Mouse (Mus musculus) liver, embryonic 14.5 days (tissue): Measurements from ENCODE around the gene Gse1. TPM values are rescaled to one million over a fixed set of nuclear protein-coding genes. Genes with fewer than 3 reads are reported as not detected.
A peak's percentile ranks its signal among the peaks of the same experiment; 100 is the strongest.

Experiments used
- ATAC-seq: fragments of 200-750 bp; cut with Nextera tagmentation; 2 replicates; pipeline ENCODE4 v1.8.0; 2017; ENCODE audit warnings: moderate number of reproducible peaks, mild to moderate bottlenecking, moderate library complexity; ENCODE audit not compliant: insufficient read depth
- DNase-seq, 3 experiments: peaks; one replicate each; pipeline ENCODE4 v3.0.0-alpha.2; 2012 to 2013; ENCODE audit warnings: low read depth in 3 of 3, low spot score in 3 of 3
- H3K27ac ChIP-seq: fragments of 300-500 bp; sonication (generic); 2 replicates; pipeline ENCODE4 v1.5.1; 2014; ENCODE audit warnings: moderate library complexity, mild to moderate bottlenecking, control low read depth, inconsistent platforms
- H3K27me3 ChIP-seq: fragments of 300-500 bp; sonication (generic); 2 replicates; pipeline ENCODE4 v1.6.1; 2014; ENCODE audit warnings: mild to moderate bottlenecking, low read length, moderate library complexity; ENCODE audit not compliant: control insufficient read depth, insufficient read depth
- H3K36me3 ChIP-seq: fragments of 300-500 bp; sonication (generic); replicated peaks from 2 replicates; pipeline ENCODE4 v1.6.1; 2014; ENCODE audit warnings: low read depth; ENCODE audit not compliant: control insufficient read depth, insufficient read depth
- H3K4me1 ChIP-seq, 2 experiments: fragments of 200-500 bp in 1 of 2; fragments of 300-500 bp in 1 of 2; sonication (generic) in 1 of 2; replicated peaks; 2 replicates each; pipeline ENCODE4 v1.6.1; 2012 to 2014; ENCODE audit warnings: antibody characterized with exemption in 1 of 2, inconsistent platforms in 1 of 2, low read length in 1 of 2; ENCODE audit not compliant: control insufficient read depth in 2 of 2, insufficient read depth in 2 of 2
- H3K4me2 ChIP-seq: fragments of 300-500 bp; sonication (generic); 2 replicates; pipeline ENCODE4 v1.6.1; 2014; ENCODE audit warnings: low read depth, mild to moderate bottlenecking, control low read depth, moderate library complexity
- H3K4me3 ChIP-seq, 2 experiments: fragments of 200-500 bp in 1 of 2; fragments of 300-500 bp in 1 of 2; sonication (generic) in 1 of 2; 2 replicates each; pipeline ENCODE4 v1.5.1; 2012 to 2014; ENCODE audit warnings: low read depth in 2 of 2, low read length in 2 of 2, mild to moderate bottlenecking in 2 of 2, control low read depth in 1 of 2, inconsistent platforms in 1 of 2, moderate library complexity in 1 of 2; ENCODE audit not compliant: insufficient read depth in 1 of 2
- H3K9ac ChIP-seq: fragments of 300-500 bp; sonication (generic); replicated peaks from 2 replicates; pipeline ENCODE4 v1.6.1; 2014; ENCODE audit warnings: mild to moderate bottlenecking, control low read depth, moderate library complexity
- H3K9me3 ChIP-seq: fragments of 300-500 bp; sonication (generic); 2 replicates; pipeline ENCODE4 v1.6.1; 2016; ENCODE audit warnings: low read length, mixed read lengths; ENCODE audit not compliant: control insufficient read depth
- CTCF ChIP-seq: IDR thresholded peaks from 2 replicates; pipeline ENCODE4 v1.5.1; 2016; ENCODE audit warnings: antibody characterized with exemption, low read depth, control low read depth
- EP300 ChIP-seq: IDR thresholded peaks from 2 replicates; pipeline ENCODE4 v1.6.1; 2016; ENCODE audit warnings: antibody characterized with exemption, low read depth
- WGBS: fragments of 180-500 bp; shearing (Covaris S2); extraction: QIAGEN DNeasy Blood & Tissue Kit; methylation state at CpG from one replicate; pipeline ENCODE4 v1.1.7; 2014; ENCODE audit not compliant: insufficient replicate concordance; 5-methylcytosine and 5-hydroxymethylcytosine counted together
- polyA plus RNA-seq, 2 experiments: library from polyadenylated mRNA; depleted of rRNA in 1 of 2; stranded (reverse) in 1 of 2; unstranded in 1 of 2; fragments of >200 nt; fragmentation: Nextera tagmentation in 1 of 2; extraction: Ambion mirVana in 1 of 2; gene quantifications; 2 replicates each; pipeline versions ENCODE4 v1.2.1 to v1.2.3; 2012 to 2014

The Gse1 gene
- polyA plus RNA-seq, 2 experiments = 11.4 to 14.9 TPM

GRCm38 (mm10) chr8:120568164-120568798 is 340.0 kb downstream of the Gse1 start:
- DNase-seq = no peak
- Histone ChIP-seq H3K9me3 (no peaks in the 10 kb centered on the region), H3K27me3 (no peaks in the 10 kb centered on the region), H3K4me2 (no peak overlapping the region), H3K9ac (no peak overlapping the region), H3K36me3 (peaks cover 94% of the 10 kb centered on the region), H3K4me3 (no peak overlapping the region), H3K27ac (no peak overlapping the region), H3K4me1 (0 out of 4 replicates have a peak, but pooled peaks cover 0 to 3% of the 10 kb centered on the region in 2 experiments)
- TF ChIP-seq CTCF = no peak
- no peak for TF ChIP-seq EP300
- ATAC-seq = no peak
- 96% methylated on average over 37 of the region's 37 CpGs for WGBS

DNA sequence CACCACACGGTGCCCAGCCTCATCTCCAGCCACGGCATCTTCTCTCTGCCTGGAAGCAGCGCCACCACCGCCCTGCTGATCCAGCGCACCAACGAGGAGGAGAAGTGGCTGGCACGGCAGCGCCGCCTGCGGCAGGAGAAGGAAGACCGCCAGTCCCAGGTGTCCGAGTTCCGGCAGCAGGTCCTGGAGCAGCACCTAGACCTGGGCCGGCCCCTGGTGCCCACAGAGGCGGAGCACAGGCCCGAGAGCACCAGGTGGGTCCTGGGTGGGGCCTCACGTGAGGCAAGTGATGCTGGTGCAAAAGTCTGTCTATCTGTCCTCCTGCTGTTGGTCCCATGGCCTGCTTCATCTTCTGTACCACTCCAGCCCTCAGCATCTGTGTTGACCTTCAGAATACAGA is 340.9 kb downstream of the Gse1 start:
- Histone ChIP-seq H3K4me3 (no peak overlapping the region), H3K27ac (no peak overlapping the region), H3K36me3 (peaks cover 97% of the 10 kb centered on the region), H3K4me1 (no peaks in the 10 kb centered on the region), H3K27me3 (no peaks in the 10 kb centered on the region), H3K4me2 (no peak overlapping the region), H3K9ac (no peak overlapping the region), H3K9me3 (no peaks in the 10 kb centered on the region)
- 88% methylated on average over 17 of the region's 17 CpGs for whole genome bisulfite sequencing
- no peak for ATAC-seq
- TF ChIP-seq EP300 = no peak
- TF ChIP-seq CTCF = no peak
- no peak for DNase-seq

DNA sequence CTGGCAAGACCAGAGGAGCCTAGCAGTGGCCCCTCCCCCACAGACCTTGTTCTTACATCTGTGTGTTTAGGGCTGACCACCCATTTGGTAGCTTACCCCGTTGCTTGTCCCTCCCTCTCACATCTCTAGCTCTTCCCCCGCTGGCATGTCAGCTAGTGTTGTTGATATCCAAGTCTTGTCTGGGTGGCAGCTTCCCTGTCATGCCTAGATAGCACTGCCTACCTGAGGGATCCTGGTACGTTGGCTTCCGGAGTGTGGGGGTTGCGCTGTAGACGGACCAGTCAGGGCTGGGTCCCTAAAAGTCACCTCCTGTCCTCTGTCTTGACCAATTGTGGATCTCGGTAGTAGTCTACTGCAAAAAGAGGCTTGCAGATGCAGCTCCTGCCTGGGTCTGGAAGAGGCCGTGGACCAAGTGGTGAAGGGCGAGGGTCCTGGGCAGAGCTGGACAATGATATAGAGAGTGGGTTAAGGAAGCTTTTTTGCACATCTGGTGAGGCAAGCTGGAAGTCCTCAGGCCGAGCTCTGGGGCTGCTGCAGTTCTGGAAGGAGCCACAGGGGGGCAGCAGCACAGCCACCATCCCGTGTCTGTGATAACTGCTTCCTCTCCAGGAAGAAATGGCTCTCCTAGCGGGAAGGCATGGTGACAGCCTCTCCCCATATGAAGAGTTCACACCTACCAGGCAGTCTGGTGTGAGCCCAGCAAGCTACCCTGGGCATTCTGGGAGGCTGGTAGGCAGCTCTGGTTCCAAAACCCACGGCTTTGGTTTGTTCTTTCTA is 341.9 kb downstream of the Gse1 start:
- no peak overlapping the region for H3K4me3 ChIP-seq
- no peak for ATAC-seq
- no peaks in the 10 kb centered on the region for H3K9me3 ChIP-seq
- H3K9ac ChIP-seq = no peak overlapping the region
- H3K27ac ChIP-seq = no peak overlapping the region
- 65% methylated on average over 13 of the region's 13 CpGs for WGBS
- no peak overlapping the region for H3K4me2 ChIP-seq
- TF ChIP-seq EP300 (no peak), CTCF (peak; percentile 97)
- peaks cover 99% of the 10 kb centered on the region for H3K36me3 ChIP-seq
- no peaks in the 10 kb centered on the region for H3K4me1 ChIP-seq
- H3K27me3 ChIP-seq = no peaks in the 10 kb centered on the region
- peak in 2 of 3 experiments; percentile 24 to 50 for DNase-seq

DNA sequence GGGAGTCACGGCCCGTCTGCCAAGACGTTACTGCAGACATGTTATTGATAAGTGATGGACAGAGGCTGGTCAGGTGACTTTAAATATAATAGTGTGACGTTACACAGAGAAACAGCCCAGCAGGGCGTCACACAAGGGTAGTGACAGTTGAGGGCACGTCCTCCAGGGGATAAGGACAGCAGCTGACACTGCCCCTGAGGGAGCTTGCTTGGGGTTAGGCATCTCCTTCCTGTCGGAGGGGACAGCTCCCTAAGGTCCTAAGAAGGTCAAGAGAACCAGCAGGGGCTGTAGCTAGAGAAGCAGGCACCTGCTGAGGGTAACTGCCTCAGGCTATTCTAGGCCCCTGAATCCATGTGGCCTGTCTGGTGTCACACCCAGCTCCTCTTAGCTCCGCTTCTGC is 343.3 kb downstream of the Gse1 start:
- H3K27me3 ChIP-seq = no peaks in the 10 kb centered on the region
- ATAC-seq (no peak), DNase-seq (no peak)
- WGBS = 87% methylated on average over 8 of the region's 8 CpGs
- H3K4me1 ChIP-seq = no peaks in the 10 kb centered on the region
- no peak overlapping the region for H3K27ac ChIP-seq
- H3K36me3 ChIP-seq = peaks cover 99% of the 10 kb centered on the region
- no peaks in the 10 kb centered on the region for H3K9me3 ChIP-seq
- no peak overlapping the region for H3K4me3 ChIP-seq
- H3K4me2 ChIP-seq = no peak overlapping the region
- no peak overlapping the region for H3K9ac ChIP-seq
- TF ChIP-seq CTCF = no peak
- no peak for TF ChIP-seq EP300

DNA sequence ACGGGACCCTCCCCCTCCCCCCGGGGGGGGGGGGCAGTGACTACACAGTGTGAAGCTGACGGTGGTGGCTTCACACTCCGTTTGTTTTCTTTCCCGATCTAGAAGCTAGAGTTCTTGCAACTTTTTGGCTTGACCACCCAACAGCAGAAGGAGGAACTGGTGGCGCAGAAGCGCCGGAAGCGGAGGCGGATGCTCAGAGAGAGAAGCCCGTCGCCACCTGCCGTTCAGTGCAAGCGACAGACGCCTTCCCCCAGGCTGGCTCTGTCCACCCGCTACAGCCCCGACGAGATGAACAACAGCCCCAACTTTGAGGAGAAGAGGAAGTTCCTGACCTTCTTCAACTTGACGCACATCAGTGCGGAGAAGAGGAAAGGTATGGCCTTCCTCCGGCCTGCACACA is 344.3 kb downstream of the Gse1 start:
- Histone ChIP-seq H3K9ac (no peak overlapping the region), H3K4me2 (no peak overlapping the region), H3K9me3 (no peaks in the 10 kb centered on the region), H3K27me3 (no peaks in the 10 kb centered on the region), H3K36me3 (peaks cover 99% of the 10 kb centered on the region), H3K27ac (no peak overlapping the region), H3K4me3 (no peak overlapping the region), H3K4me1 (no peaks in the 10 kb centered on the region)
- DNase-seq (no peak), ATAC-seq (no peak)
- TF ChIP-seq EP300 (no peak), CTCF (peak; percentile 20; the same call in 1 of the 2 replicates)
- WGBS = 74% methylated on average over 21 of the region's 21 CpGs
